Mouse (Mus musculus) adrenal gland, adult 2 months (tissue): ENCODE data around the gene Pid1. TPM values are rescaled to one million over a fixed set of nuclear protein-coding genes. Genes with fewer than 3 reads are reported as not detected.

ENCODE experiments used
- DNase-seq: peaks from one replicate; pipeline ENCODE4 v3.0.0; 2021
- long read RNA-seq: library from polyadenylated mRNA; stranded (forward); transcript quantifications from one replicate; pipeline ENCODE4 v2.0.0, GENCODE M21; 2021
- polyA plus RNA-seq: library from polyadenylated mRNA; depleted of rRNA; stranded (reverse); fragments of >200 nt; gene quantifications from 2 replicates; pipeline ENCODE4 v1.2.3, GENCODE M21; 2012; rRNA removed
- total RNA-seq, 2 experiments: library from RNA; stranded (reverse); gene quantifications; 2 replicates each; pipeline ENCODE4 v1.2.3; 2021

The Pid1 gene
- total RNA-seq (10 to 100 TPM; 18.5 to 21.2 TPM), polyA plus RNA-seq (15.5 and 15.8 TPM in 2 replicates)
- long read RNA-seq, transcript Pid1-201 (3 exons, 2,664 nt), result major isoform, 29 of 32 reads
- long read RNA-seq, partial matches to known transcripts, result 1 of 32 reads
- long read RNA-seq, other reads (novel, unspliced or antisense), result 1 of 32 reads

GRCm38 (mm10) chr1:84363967-84364366 lies at the start of gene Pid1:
Gene Pid1, minus strand, starts transcription at chr1:84364180.
- DNase-seq, result no peak

GRCm38 (mm10) chr1:84409514-84409913 lies 45.5 kb upstream of the Pid1 start:
- DNase-seq, result no peak

GRCm38 (mm10) chr1:84408873-84409272 lies 44.9 kb upstream of the Pid1 start:
- no peak for DNase-seq

GRCm38 (mm10) chr1:84406891-84407290 lies 42.9 kb upstream of the Pid1 start:
- DNase-seq, result peak; percentile 77

- DNase-seq, result no peak
These were observed 41.7 kb upstream of the Pid1 start for GRCm38 (mm10) chr1:84405551-84406290.

GRCm38 (mm10) chr1:84404880-84405279 lies 40.9 kb upstream of the Pid1 start:
- DNase-seq, result no peak

GRCm38 (mm10) chr1:84402154-84402553 lies 38.2 kb upstream of the Pid1 start:
- no peak for DNase-seq

- no peak for DNase-seq
These were observed 35.7 kb upstream of the Pid1 start for GRCm38 (mm10) chr1:84399671-84400070.

GRCm38 (mm10) chr1:84399118-84399517 lies 35.1 kb upstream of the Pid1 start:
- DNase-seq, result no peak

GRCm38 (mm10) chr1:84396787-84397186 lies 32.8 kb upstream of the Pid1 start:
- DNase-seq, result no peak

GRCm38 (mm10) chr1:84395928-84396327 lies 31.9 kb upstream of the Pid1 start:
- no peak for DNase-seq

- DNase-seq, result no peak
These were observed 27.0 kb upstream of the Pid1 start for GRCm38 (mm10) chr1:84390961-84391360.

GRCm38 (mm10) chr1:84387616-84388015 lies 23.6 kb upstream of the Pid1 start:
- DNase-seq, result no peak

GRCm38 (mm10) chr1:84386481-84387146 lies 22.6 kb upstream of the Pid1 start:
- no peak for DNase-seq

GRCm38 (mm10) chr1:84382709-84383108 lies 18.7 kb upstream of the Pid1 start:
- DNase-seq, result no peak

- no peak for DNase-seq
These were observed 18.1 kb upstream of the Pid1 start for GRCm38 (mm10) chr1:84382064-84382463.

- DNase-seq, result no peak
These were observed 16.9 kb upstream of the Pid1 start for GRCm38 (mm10) chr1:84380895-84381294.

GRCm38 (mm10) chr1:84367733-84368132 lies 3.8 kb upstream of the Pid1 start:
- DNase-seq, result no peak

GRCm38 (mm10) chr1:84366553-84366952 lies 2.6 kb upstream of the Pid1 start:
- DNase-seq, result no peak

- no peak for DNase-seq
These were observed 1.0 kb downstream of the Pid1 start for GRCm38 (mm10) chr1:84362709-84363617.

- no peak for DNase-seq
These were observed 1.8 kb downstream of the Pid1 start for GRCm38 (mm10) chr1:84362209-84362608.

GRCm38 (mm10) chr1:84361389-84361788 lies 2.6 kb downstream of the Pid1 start:
- DNase-seq, result no peak
